Mouse (Mus musculus): Measurements from ENCODE around the gene Tanc1. TPM values are rescaled to one million over a fixed set of nuclear protein-coding genes. Genes with fewer than 3 reads are reported as not detected.

The Tanc1 gene
- total RNA-seq, 2 experiments from 2014 or later: 12.5 to 13.1 TPM

DNA sequence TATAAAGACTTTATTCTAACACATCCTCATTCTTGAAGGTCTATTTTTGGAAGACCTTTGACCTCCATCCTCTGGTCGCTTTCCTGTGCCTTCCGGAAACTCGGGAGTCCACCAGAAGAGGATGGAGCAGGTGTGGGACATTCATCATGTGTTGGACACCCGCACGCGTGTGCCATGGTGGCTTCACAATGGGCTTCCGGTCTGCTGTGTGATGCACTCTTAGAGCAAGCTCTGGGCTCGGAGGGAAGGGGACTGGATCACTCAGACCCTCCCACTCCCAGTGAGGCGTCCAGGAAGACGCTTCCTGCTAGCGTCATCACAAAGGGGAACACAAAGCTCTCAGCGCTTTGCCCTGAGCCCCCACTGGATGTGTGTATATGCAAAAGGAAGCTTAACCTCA is 95.0 kb downstream of the Tanc1 start:
- peak in 1 of 2 experiments; percentile 41 for DNase-seq (ENCODE audit: extremely low spot score in 1 of 2, low spot score in 2 of 2)
- intact Hi-C loops (cut with DNase I): no loop called here

GRCm38 (mm10) chr2:59707922-59708706 is 96.3 kb downstream of the Tanc1 start:
- DNase-seq (ENCODE audit: extremely low spot score in 1 of 2, low spot score in 2 of 2): no peak
- intact Hi-C loops (cut with DNase I): no loop called here

GRCm38 (mm10) chr2:59710771-59711170 is 98.9 kb downstream of the Tanc1 start:
- DNase-seq (ENCODE audit: extremely low spot score in 1 of 2, low spot score in 2 of 2): no peak
- intact Hi-C loops (cut with DNase I): no loop called here

DNA sequence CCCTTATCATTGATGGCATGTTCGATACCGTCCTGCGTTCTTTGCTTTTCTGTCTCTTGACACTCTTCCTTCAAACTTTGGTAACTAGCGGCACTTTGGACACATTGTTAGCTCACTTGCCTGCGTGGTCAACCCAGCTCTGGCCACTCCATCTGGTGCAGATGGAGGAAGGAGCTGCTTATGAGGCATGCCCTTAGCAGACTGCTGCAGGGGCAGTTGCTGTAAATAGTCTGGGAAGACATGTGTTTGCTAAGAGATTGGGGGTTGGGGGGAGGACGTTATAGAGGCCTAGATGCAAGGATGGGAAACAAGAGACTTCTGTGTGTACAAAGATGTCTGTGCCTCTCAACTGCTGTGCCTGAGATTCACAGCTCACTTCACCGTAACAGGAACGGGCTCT is 100.2 kb downstream of the Tanc1 start:
- intact Hi-C loops (cut with DNase I): no loop called here
- no peak for DNase-seq (ENCODE audit: extremely low spot score in 1 of 2, low spot score in 2 of 2)

DNA sequence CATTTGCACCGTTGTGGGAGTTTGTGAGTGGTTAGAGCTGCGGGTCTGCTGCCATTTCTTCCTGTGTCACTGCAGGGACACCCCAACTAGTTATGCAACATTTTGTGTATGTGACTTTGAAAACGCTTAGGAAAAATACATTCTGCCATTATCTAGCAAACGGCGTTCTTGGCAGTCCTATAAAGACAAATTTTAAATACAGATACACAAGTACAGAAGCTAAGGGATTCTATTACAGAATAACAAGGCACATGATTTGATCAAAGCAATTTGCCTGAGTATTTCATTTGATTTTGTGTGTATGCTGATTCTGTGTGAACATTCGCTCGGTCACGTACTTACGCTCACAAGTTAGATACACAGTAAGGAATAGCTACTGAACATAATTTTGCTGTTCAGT is 100.6 kb downstream of the Tanc1 start:
- intact Hi-C loops (cut with DNase I): no loop called here
- no peak for DNase-seq (ENCODE audit: extremely low spot score in 1 of 2, low spot score in 2 of 2)

GRCm38 (mm10) chr2:59713626-59714556 is 102.0 kb downstream of the Tanc1 start:
- no peak for DNase-seq (ENCODE audit: extremely low spot score in 1 of 2, low spot score in 2 of 2)
- intact Hi-C loops (cut with DNase I): no loop called here

DNA sequence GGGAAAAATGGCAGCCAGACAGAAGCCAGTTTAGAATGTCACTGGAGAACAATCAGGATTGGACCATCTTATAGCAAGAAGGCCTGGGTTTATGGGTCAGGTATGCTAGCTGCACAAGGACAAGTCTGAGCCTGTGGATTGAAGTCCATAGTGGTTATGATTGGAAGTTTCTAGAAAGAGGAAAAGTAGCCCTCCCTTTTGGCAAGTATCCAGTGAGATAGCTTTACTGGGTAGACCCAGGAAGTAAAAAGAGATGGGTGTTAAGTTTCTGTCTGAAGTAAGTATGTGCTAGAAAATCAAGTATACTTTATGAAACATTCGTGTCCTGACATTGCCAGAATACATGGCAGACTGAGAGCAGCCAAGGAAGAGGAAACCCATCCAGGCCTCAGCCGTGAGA is 103.2 kb downstream of the Tanc1 start:
- intact Hi-C loops (cut with DNase I): no loop called here
- no peak for DNase-seq (ENCODE audit: extremely low spot score in 1 of 2, low spot score in 2 of 2)

- no peak for DNase-seq (ENCODE audit: extremely low spot score in 1 of 2, low spot score in 2 of 2)
- intact Hi-C loops (cut with DNase I): no loop called here
These were observed 104.6 kb downstream of the Tanc1 start for GRCm38 (mm10) chr2:59716461-59716860.

DNA sequence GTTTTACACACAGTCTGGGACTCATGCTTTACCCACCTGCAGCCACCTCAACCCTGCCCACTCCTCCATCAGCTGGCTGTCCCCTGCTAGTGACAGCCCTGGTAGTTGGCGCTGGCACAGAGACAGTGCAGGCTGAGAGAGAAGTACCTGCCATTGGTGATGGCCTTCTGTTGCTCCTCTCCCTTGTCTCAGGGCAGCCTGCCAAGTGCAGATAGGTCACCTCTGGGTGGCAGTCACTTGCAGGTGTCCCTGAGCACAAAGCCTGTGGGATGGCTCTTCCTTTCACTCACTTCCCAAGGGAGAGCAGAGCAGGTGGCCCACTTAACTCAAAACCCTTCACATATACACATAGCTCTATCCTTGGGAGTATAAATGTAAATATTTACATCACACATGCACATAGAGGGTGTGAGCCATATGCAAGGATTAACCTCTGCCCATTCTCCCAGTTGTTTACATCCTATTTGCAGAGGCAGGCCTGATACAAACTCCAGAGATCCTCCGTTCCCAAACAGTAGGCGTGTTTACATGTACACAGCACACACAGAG is 106.0 kb downstream of the Tanc1 start:
- intact Hi-C loops (cut with DNase I): no loop called here
- DNase-seq (ENCODE audit: extremely low spot score in 1 of 2, low spot score in 2 of 2): peak in 1 of 2 experiments; percentile 42

DNA sequence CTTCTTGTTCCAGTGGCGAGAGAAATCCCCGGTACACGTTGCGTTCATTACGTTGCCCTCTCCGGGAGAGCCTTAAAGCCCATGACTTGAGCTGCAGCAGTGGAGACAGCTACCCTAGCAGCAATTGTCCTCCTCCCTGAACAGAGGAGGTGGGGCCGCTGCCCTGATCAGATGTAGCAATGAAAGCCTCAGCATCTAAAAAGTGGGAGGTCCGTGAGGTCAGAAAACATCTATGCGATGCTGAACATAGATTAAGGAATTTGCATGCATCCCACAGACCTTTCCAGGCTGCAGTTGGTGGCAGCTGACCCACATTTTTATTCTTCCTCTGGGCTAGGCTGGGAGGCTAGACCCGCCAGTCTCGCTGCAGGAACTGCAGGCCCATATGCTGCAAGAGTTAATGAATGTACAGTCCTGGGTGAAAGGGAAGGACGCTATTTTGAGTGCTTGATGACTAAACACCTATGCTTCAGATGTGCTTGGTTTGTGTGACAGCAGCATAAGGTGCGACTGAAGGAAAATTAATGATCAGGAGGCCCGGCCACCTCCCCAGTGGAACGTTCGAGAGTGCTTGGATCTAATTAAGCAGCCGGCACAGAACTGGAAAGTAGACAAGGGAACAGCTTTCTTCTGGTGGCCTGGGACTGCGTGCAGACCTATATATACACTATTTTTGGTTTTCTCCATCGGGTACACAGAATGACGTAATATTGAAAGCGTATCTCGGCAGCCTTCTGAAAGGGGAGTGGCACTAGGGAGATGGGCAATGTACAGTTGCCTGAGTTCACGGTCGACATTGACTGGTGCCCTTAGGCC is 107.0 kb downstream of the Tanc1 start:
- no peak for DNase-seq (ENCODE audit: extremely low spot score in 1 of 2, low spot score in 2 of 2)
- intact Hi-C loops (cut with DNase I): no loop called here

GRCm38 (mm10) chr2:59719831-59720230 is 108.0 kb downstream of the Tanc1 start:
- no peak for DNase-seq (ENCODE audit: extremely low spot score in 1 of 2, low spot score in 2 of 2)
- intact Hi-C loops (cut with DNase I): no loop called here

DNA sequence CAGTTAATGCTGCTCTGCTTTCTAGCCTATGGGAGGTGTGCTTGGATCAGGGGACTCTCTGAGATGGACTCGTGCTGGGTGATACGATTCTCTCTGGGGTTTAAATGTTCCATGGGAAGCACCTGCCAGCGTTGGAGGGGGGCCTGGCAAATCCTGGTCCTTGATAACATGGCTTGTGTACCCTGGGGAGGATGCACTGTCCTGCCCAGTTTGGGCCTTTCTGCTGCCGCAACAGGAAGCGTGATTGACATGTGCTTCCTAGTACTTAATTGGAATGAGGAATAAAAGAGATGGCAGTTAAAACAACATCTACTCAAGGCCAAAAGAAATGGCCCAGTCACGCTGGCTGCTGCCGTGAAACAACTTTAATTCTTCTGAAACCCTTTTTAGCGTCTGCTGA is 109.3 kb downstream of the Tanc1 start:
- intact Hi-C loops (cut with DNase I): no loop called here
- DNase-seq (ENCODE audit: extremely low spot score in 1 of 2, low spot score in 2 of 2): no peak

GRCm38 (mm10) chr2:59721758-59722157 is 109.9 kb downstream of the Tanc1 start:
- no peak for DNase-seq (ENCODE audit: extremely low spot score in 1 of 2, low spot score in 2 of 2)
- intact Hi-C loops (cut with DNase I): no loop called here

GRCm38 (mm10) chr2:59723311-59723710 is 111.5 kb downstream of the Tanc1 start:
- intact Hi-C loops (cut with DNase I): no loop called here
- DNase-seq (ENCODE audit: extremely low spot score in 1 of 2, low spot score in 2 of 2): no peak

DNA sequence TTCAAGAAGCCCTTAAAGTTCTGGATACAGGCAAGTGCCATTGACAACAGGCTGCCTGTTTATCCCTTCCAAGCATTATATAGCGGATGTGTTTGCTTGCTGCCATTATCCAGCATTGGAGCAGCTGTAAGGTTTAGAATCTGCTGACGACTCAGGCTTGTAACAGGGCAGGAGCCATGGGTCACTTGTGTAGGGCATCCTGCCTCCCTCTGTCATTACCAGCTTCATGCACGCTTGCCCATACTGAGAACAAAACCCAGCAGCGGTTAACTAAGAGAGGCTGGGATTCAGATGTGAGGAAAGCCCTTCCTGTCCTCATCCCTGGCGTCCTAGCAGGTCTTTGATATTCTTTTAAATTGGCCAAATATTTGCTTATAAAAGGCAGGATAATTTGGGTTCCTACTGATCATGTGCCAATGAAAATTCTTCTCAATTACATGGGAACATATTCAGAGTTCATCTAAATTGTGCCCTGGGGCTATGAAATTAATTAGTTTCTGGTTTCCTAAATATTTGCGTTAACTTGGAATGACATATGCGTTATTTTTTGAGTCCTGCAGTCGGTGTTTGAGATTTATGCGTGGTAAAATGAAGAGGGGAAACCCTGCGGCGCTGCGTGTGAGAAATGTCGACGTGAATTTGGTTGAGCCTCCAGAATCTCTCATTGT is 113.8 kb downstream of the Tanc1 start:
- intact Hi-C loops (cut with DNase I): no loop called here

GRCm38 (mm10) chr2:59731831-59732230 is 120.0 kb downstream of the Tanc1 start:
- intact Hi-C loops (cut with DNase I): no loop called here
- DNase-seq (ENCODE audit: extremely low spot score in 1 of 2, low spot score in 2 of 2): no peak

More for the DNA sequence above, 113.8 kb downstream of the Tanc1 start:
- no peak for DNase-seq (ENCODE audit: extremely low spot score in 1 of 2, low spot score in 2 of 2)

DNA sequence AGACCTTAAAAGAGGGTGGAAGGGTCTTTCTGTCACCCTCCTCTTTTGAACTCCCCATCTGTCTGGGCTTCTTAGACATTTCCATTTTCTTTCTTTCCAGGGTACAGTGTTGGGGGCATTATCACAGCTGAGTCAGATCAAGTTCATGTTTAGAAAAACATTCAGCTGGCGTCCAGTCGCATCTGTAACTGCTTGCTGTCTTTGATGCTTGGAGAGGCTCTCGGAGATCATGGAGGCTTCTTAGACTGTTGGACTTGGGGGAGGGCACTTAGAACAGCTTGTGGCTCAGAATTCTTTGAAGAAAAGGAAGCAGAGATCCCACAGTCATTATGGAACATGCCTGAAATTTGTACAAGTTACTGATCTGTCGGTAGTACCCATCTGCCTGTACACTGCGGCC is 121.6 kb downstream of the Tanc1 start:
- no peak for DNase-seq (ENCODE audit: extremely low spot score in 1 of 2, low spot score in 2 of 2)
- intact Hi-C loops (cut with DNase I): no loop called here

- intact Hi-C loops (cut with DNase I): loop anchor here (5.0 kb wide), 1 partner anchor 124 kb away; the partner anchor contains the start of gene Tanc1
- no peak for DNase-seq (ENCODE audit: extremely low spot score in 1 of 2, low spot score in 2 of 2)
These were observed 124.6 kb downstream of the Tanc1 start for GRCm38 (mm10) chr2:59736401-59736898.

Measured in left cerebral cortex, postnatal 10 days (tissue).